Mouse (Mus musculus) left cerebral cortex, adult 8-10 months (tissue): ENCODE results near the gene Prkaca. TPM values are rescaled to one million over a fixed set of nuclear protein-coding genes. Genes with fewer than 3 reads are reported as not detected.
"Not testable (repeated sequence)": the region's sequence is repeated elsewhere in the genome, so short reads cannot be mapped to it uniquely, and the experiment has no call there.

Source experiments
- DNase-seq, 2 experiments: peaks; one replicate each; pipeline ENCODE4 v3.0.0; 2022; ENCODE audit warnings: low spot score in 2 of 2
- total RNA-seq, 4 experiments: library from RNA; stranded (reverse); gene quantifications; 2 replicates each; pipeline ENCODE4 v1.2.4; 2022

Gene Prkaca
- total RNA-seq, 4 experiments from 2014 or later: 247 to 270 (median 264) TPM

GRCm38 (mm10) chr8:84001281-84002000, 28.6 kb downstream of the Prkaca start, which contains the start of gene 1700067K01Rik:
Gene 1700067K01Rik (plus strand): TSS chr8:84001502.
- DNase-seq: no peak

DNA sequence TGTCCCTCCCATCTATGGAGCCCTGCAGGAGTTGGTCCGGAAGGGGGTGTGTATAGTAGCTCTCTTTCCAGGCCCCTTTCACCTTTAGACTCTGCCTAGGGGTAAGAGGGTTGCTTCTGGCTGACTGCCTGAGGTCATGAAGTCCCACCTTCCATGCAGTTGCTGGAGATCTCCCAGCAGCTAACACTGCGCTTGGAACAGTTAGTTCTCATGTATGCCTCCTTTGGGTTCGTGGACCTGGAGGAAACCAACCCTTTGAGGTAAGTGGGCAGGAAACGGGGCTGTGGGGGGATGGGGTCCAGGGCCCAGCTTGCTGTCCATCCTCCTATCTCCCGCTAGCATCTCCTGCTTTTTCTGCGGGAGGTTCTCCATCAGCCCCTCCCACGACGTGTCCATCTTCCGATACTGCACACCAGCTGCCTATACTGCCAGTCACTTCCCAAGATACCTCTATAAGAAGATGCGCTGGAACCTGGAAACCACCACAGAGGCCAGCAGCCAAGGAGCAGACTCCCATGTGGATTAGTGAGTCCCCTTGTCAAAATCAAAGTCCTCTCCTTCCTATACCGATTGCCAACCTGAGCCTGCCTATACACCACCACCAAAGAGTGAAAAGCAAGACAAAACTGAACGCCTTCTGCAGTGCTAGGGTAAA, 30.3 kb downstream of the Prkaca start:
- no peak for DNase-seq

DNA sequence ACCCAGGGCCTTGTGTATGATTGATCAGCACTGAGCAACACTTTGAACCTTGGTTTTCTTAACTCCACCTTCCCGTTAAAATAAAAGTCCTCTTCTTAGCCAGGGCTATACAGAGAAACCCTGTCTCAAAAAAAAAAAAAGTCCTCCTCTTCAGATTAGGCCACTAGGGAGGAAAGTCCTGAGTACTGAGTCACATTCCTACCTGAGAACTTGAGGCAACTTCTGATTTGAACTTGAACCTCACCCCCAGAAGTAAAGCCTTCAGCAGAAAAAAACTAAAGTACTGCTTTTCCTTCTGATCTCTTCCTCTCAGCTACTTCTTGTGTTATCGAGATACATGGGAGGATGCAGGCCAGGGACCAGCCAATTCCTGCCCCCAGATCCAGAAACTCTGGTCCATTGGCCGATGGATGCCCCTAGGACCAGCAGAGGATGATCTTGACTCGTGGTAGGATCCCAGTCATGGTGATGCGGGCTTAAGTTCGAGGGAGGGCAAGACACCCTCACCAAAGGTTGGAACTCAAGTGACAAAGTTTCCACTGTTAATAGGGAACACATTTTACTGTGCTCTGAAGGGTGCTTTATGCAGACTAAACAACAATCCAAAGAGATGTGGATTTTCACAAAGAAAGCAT, 30.9 kb downstream of the Prkaca start:
- no peak for DNase-seq

DNA sequence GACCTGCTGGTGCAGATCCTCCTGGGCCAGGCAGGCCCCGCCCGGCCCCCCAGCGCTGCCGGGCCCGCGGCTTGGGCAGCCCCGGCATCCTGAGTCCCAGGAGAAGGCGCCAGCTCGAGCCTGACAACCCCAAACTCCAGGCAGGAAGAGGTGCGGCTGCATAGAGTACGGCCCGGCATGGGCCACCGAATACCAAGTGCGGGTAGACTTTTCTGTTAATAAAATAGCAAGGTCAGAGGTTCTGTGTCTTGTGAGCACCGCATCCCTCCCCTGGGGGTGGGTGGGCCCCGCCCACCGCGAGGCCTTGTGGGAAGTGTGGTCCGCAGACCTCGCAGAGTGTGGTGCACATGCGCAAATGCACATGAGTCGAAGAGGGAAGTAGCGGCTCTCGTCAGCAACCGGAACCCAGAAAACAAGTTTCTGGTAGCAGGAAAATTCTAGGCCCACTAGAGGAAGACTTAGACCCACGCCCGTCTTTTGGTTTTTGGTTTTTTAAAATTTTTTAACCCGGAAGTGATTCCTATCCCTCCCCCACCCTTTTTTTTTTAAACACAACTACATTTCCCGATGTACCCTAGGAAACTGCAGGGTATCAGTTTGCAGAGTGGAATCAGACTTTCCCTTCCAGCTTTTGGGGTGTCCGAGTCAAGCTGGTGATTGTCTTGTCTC, 31.9 kb downstream of the Prkaca start:
- DNase-seq: peak; percentile 87 to 94

GRCm38 (mm10) chr8:84005502-84005901, 32.7 kb downstream of the Prkaca start:
- DNase-seq: not testable (repeated sequence)

- no peak for DNase-seq
Observed at GRCm38 (mm10) chr8:84008362-84008761, 35.6 kb downstream of the Prkaca start.

DNA sequence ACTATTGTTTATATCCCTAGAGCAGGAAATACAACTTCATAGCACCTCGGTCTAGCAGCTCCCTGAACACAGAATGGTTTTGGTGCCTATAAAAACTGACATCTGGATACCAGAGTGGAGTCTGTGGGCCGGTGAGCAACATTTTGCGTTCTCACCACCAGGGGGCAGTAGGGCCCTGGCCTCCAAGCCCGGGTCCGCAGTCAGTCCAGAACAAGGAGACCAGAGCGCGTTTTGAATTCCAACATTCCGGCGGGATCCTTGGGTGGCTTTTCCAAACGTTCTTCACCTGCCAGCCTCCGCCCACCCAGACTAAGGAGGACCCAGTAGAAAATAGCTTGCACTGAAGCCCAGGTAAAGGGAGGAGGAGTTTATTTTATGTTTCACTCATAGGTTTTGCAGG, 37.1 kb downstream of the Prkaca start:
- DNase-seq: peak; percentile 64 to 81

DNA sequence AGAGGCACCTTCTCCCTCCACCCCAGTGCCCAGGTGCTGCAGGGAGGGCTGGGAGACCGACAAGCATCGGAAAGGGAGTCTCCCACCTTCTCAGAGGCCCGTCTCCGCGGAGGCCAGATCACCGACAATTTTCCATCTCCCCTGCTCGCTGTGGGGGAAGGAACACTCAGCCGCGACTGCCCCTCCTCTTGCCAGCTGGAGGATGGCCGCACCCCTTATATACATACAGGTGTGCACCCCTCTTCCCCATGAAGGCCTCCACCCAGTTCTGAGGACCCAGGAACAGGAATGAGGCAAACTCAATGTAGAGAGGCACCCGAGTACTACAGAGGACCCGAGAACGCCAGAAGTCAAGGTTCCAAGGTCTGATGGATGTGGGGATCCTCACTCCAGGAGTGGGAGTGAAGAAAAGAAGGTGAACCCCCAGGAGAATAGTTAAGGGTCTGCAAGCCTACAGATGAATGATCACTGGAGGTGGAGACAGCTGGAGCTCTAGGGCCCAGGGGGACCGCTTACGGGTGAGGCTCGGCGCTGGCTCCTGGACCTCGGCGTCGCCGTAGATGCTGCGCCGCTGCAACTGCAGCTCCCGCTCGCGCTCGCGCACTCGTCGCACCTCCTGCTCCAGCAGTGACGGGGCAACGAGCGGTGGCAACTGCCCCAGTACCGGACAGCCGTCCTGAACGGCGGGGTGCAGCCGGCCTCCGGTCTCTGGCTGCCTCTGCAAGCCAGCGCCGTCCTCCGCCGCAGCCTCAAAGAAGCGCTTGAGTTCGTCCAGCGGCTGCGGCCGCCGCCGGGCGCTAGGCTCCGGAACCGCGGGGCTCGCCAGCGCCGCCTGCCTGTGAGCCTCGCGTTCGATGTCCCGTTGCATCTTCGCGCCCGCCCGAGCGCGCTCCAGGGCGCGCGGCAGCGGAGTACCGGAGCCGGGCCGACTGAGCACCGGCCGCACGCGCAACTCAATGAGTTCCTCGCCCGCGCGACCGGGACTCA, 38.1 kb downstream of the Prkaca start:
- DNase-seq: peak in 1 of 2 experiments; percentile 54

DNA sequence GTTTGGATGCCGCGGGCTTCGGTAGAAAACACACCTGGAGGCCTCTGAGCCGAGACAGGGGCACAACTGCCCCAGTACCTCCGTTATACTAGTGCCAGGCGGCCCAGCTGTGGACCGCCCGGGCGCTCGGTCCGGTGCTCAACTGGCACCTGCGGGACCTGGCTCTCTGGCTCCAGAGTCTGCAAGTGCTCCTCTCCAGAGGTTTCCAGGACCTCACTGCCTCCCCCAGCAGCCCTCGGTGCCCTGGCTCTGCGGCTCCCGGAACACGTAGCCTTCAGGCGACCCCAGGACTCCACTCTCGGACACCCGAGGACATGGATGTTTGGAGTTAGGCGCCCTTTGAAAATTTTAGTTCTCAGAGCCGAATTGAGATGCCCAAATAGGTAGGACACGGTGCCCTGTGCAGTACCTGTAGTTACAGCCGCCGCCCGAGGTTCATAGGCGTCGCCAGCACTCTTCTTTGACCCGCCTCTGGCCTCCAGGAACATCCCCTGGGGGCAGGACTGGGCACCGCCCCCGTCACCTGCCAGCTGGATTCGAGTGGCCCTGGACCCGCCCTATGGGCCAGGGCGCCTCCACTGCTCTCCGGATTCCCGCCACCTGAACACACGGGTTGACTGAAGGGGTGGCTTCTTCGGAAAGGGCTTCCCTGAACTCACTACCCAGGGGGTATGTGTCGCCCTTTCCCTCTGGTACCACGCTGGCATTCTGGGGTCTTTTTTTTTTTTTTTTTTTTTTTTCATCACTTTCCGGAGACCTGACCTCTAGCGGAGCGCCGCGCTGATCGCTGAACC, 39.1 kb downstream of the Prkaca start, which contains the start of gene 2210011C24Rik:
TSS of gene 2210011C24Rik (minus strand) at position 467 of the 794 bp plus-strand sequence.
- no peak for DNase-seq

GRCm38 (mm10) chr8:84012499-84013165, 39.8 kb downstream of the Prkaca start:
- no peak for DNase-seq

DNA sequence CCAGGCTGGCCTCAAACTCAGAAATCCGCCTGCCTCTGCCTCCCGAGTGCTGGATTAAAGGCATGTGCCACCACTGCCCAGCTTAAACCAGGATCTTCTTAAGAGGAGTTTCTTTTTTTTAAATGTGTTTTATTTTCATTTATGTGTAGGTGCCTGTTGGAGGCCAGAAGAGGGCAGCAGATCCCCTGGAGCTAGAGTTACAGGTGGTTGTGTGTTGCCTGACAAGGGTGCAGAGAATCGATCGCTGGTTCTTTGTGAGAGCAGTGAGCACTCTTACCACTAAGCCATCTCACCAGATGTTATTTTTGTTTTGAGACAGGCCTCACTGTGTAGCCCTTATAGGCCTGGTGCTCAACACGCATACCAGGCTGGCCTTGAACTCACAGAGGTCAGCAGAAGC, 43.0 kb downstream of the Prkaca start:
- DNase-seq: no peak

- no peak for DNase-seq
Observed at GRCm38 (mm10) chr8:84019738-84020137, 46.9 kb downstream of the Prkaca start.

- no peak for DNase-seq
Observed at GRCm38 (mm10) chr8:84021096-84021495, 48.3 kb downstream of the Prkaca start, which contains the start of gene Palm3. Gene Palm3 (plus strand): TSS chr8:84021471.

DNA sequence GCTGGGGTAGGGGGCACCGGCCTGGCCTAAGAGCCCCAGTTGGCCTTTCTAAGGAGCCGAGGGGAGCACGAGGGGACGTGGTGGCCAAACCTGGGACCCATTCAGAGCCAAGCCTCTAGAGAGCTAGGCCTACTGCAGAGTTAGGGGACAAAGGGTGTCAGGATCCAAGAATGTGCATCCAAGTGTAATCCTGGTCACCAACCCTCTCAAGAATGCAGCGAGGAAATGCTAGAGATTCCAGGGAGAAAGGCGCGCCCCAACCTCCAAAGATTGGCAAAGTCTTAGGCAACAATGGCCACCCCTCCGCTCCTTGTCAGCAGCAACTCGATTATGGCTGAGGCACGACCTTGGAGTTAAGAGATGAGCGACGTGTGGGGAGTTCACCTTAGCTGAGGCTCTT, 48.8 kb downstream of the Prkaca start:
- DNase-seq: no peak

GRCm38 (mm10) chr8:84023085-84023484, 50.3 kb downstream of the Prkaca start:
- DNase-seq: no peak

DNA sequence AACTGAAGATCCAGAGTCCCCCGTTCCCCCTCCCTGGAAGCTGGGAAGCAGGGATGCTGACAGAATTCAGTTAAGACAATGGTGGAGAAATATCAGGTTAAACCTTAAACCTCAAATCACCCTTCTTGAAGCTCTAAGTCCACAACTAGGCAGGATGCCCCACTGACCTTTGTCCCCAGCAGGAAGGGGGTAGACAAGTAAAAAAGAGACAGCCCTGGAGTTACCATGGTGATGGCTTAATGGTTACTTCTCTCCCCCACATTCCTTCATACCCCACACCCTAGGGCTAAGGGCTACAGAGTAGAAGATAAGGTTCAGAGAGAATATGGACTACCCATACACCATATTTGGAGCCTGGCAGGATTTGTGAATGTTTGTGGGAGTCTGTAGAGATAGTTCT, 50.8 kb downstream of the Prkaca start:
- no peak for DNase-seq

DNA sequence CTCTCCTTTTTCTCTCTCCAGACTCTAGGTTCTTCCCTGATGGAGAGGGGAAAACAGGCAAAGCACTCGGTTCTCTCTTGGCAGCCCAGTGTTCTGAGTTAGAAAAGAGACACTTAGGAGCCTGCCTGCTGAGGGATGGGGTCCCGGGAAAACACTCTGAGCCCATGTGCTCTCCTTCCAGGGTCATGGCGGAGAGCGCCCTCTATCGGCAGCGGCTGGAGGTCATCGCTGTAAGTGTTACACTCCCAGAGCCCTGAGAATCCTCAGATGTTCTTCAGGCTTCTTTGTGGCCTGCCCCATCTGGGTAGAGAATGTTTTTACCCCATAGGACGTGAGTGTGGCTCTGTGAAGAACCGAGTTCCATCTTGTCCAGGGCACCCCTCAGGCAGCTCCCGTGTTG, 51.4 kb downstream of the Prkaca start:
- DNase-seq: no peak

- DNase-seq: no peak
Observed at GRCm38 (mm10) chr8:84025863-84026262, 53.1 kb downstream of the Prkaca start.

DNA sequence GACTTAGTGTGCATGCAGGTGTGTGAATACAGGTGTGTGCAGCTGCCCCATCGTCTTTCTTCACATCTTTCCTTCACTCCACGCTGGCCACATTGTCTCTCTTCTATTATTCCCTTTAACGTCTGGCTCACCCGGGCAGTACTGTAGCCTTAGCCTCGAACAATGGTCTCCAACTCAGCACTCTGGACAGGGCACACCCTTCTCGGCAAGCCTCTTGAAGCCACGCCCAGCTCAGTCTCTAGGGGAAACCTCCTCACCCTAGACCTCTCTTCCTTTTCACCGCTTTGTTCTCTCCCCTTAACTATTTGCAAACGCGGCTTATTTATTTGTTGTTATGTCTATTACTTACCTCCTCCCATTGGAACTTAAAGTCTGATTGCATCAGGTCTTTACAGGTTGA, 54.7 kb downstream of the Prkaca start:
- DNase-seq: no peak
